Mouse (Mus musculus) lung, postnatal 0 days (tissue): ENCODE results near the gene Lpcat3.

ENCODE experiments used
- CTCF ChIP-seq: IDR thresholded peaks from 2 replicates; pipeline ENCODE4 v1.5.1; 2016; ENCODE audit warnings: antibody characterized with exemption, mild to moderate bottlenecking
- EP300 ChIP-seq: IDR thresholded peaks from 2 replicates; pipeline ENCODE4 v1.6.1; 2016; ENCODE audit warnings: antibody characterized with exemption, mild to moderate bottlenecking, control low read depth

- TF ChIP-seq CTCF: peak; percentile 79
- no peak for TF ChIP-seq EP300
These were observed at the start of gene Lpcat3 for GRCm38 (mm10) chr6:124662477-124663423.
